1 mouse cellular context compared by ENCODE assay signal in the genomic region with DNA sequence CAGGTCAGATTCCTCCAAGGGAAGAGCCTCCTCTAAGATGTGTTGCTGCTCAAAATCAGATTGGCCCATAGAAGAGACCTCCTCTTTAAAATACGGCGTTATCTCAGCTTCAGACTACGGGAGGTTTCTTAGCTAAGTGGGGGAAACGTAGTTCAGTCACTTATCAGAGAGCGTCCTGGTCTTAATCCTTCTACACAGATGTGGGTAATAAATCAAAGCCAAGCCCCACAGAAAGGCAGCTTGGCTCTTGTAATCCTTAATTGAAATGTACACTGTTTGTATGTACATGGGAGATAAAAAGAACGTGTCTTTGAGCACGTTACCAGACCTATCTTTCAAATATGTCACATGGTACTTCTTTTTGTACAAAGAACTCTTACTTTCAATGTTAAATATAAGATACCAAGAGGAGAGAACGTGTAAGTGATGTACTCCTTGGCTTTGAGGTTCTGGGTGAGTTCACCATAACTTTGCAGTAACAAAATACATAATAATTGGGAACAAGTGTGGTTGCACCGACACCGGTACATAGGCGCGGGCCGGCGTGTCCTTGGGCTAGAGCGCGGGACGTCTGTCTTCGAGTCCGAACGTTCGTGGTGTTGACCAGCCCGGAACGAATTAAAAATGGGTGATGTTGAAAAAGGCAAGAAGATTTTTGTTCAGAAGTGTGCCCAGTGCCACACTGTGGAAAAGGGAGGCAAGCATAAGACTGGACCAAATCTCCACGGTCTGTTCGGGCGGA.
TF ChIP-seq lines count a peak whose summit lies in the region.

A gene (plus strand): TSS at position 558 of the 742 bp plus-strand sequence.

TF ChIP-seq in MEL, 35 proteins besides CTCF, POLR2A, EP300 and RAD21 (continued from another document):
- TF ChIP-seq MAX (IDR thresholded peaks at IDR 0.05; ENCODE audit: low read length) (0 out of 2 replicates have a peak, but pooled peaks have one; percentile 28), TCF12 (IDR thresholded peaks at IDR 0.05; ENCODE audit: low read depth, low read length) (peak; percentile 73; the same call in 1 of the 2 replicates)
TF ChIP-seq in MEL: peak in this region for 7; not testable (repeated sequence) for 28.
